Mouse (Mus musculus) heart, postnatal 0 days (tissue): ENCODE results near the gene Mitf. TPM values are rescaled to one million over a fixed set of nuclear protein-coding genes. Genes with fewer than 3 reads are reported as not detected.

Source experiments
- ATAC-seq: fragments of 200-750 bp; cut with Nextera tagmentation; 2 replicates; pipeline ENCODE4 v1.8.0; 2017; ENCODE audit warnings: low read depth, moderate number of reproducible peaks, moderate library complexity; ENCODE audit not compliant: insufficient read depth
- DNase-seq: peaks from one replicate; pipeline ENCODE4 v3.0.0-alpha.2; 2016; ENCODE audit warnings: low spot score
- H3K27ac ChIP-seq: fragments of 300-500 bp; sonication (generic); 2 replicates; pipeline ENCODE4 v1.5.1; 2014; ENCODE audit warnings: low read depth, mild to moderate bottlenecking
- H3K27me3 ChIP-seq: fragments of 300-500 bp; sonication (generic); 2 replicates; pipeline ENCODE4 v1.6.1; 2014; ENCODE audit warnings: low read length, mixed read lengths; ENCODE audit not compliant: control insufficient read depth, insufficient read depth
- H3K36me3 ChIP-seq: fragments of 300-500 bp; sonication (generic); replicated peaks from 2 replicates; pipeline ENCODE4 v1.6.1; 2014; ENCODE audit warnings: low read length, mixed read lengths; ENCODE audit not compliant: control insufficient read depth, insufficient read depth
- H3K4me1 ChIP-seq: fragments of 300-500 bp; sonication (generic); 2 replicates; pipeline ENCODE4 v1.6.1; 2014; ENCODE audit warnings: antibody characterized with exemption; ENCODE audit not compliant: control insufficient read depth, insufficient read depth
- H3K4me2 ChIP-seq: fragments of 300-500 bp; sonication (generic); 2 replicates; pipeline ENCODE4 v1.6.1; 2014; ENCODE audit warnings: low read depth, mild to moderate bottlenecking, low read length, moderate library complexity
- H3K4me3 ChIP-seq: fragments of 300-500 bp; sonication (generic); 2 replicates; pipeline ENCODE4 v1.5.1; 2014; ENCODE audit warnings: low read depth, low read length
- H3K9ac ChIP-seq: fragments of 300-500 bp; sonication (generic); replicated peaks from 2 replicates; pipeline ENCODE4 v1.6.1; 2014; ENCODE audit warnings: low read depth, low read length, mixed read lengths
- H3K9me3 ChIP-seq: fragments of 300-500 bp; sonication (generic); replicated peaks from 2 replicates; pipeline ENCODE4 v1.6.1; 2016; ENCODE audit warnings: low read length; ENCODE audit not compliant: control insufficient read depth
- CTCF ChIP-seq: IDR thresholded peaks from 2 replicates; pipeline ENCODE4 v1.5.1; 2016; ENCODE audit warnings: antibody characterized with exemption, control low read depth, low read depth
- EP300 ChIP-seq: IDR thresholded peaks from 2 replicates; pipeline ENCODE4 v1.6.1; 2016; ENCODE audit warnings: antibody characterized with exemption, low read depth
- WGBS: fragments of 180-500 bp; shearing (Covaris S2); extraction: QIAGEN DNeasy Blood & Tissue Kit; methylation state at CpG from one replicate; pipeline ENCODE4 v1.1.7; 2014; 5-methylcytosine and 5-hydroxymethylcytosine counted together
- polyA plus RNA-seq: library from polyadenylated mRNA; unstranded; fragments of >200 nt; fragmentation: Nextera tagmentation; extraction: Ambion mirVana; gene quantifications from 2 replicates; pipeline ENCODE4 v1.2.1, GENCODE M21; 2015
- total RNA-seq: library from RNA; depleted of rRNA; stranded (reverse); fragments of >200 nt; gene quantifications from 2 replicates; pipeline ENCODE4 v1.2.3, GENCODE M21; 2014; ENCODE audit warnings: low replicate concordance

Mitf gene
- total and polyA plus RNA-seq, 2 experiments from 2014 or later, result 26.2 to 94.1 TPM

DNA sequence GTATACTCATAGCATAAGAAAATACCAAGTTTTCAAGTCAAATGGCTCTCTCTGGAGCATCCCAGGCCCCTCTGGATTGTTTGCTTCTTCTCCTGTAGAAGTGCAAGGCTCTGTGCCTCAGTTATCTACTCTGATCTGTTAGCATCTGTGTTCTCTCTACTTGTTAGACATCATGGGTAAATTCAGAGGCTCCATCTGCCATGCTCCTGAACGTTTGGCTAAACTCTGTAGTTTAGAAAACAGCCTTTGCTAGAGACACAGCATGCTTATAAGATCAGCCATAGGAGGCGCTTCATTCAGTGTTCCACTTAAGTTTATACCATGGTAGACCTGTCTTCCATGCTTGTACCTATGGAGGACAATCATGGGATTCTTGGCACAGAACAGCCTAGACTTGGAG is 39.0 kb upstream of the Mitf start:
- H3K9ac ChIP-seq, result no peak overlapping the region
- ATAC-seq (no peak), DNase-seq (no peak)
- no peaks in the 10 kb centered on the region for H3K36me3 ChIP-seq
- H3K4me1 ChIP-seq, result no peaks in the 10 kb centered on the region
- no peak overlapping the region for H3K27ac ChIP-seq
- H3K4me3 ChIP-seq, result no peak overlapping the region
- no peaks in the 10 kb centered on the region for H3K9me3 ChIP-seq
- WGBS, result 74% methylated on average over 2 of the region's 2 CpGs
- no peaks in the 10 kb centered on the region for H3K27me3 ChIP-seq
- H3K4me2 ChIP-seq, result no peak overlapping the region
- TF ChIP-seq EP300, result no peak
- no peak for TF ChIP-seq CTCF

DNA sequence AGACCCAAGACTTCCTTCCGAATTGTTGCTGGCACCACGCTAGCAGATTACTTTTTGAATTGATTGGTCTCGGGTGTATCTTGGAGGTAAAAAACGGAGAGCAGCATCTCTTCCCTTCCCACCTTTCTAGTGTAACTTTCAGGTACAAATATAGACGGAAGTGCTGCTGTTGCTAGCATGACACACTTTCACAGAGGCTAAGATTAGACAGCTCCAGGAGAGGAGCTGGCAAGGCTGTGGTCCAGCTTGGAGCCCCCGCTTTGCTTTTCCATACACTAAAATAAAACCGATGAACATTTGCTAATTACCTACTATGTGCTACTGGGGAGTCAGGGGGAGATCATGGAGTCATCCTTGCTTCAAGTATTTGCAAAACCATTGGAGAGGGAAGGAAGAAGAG is 37.3 kb upstream of the Mitf start:
- Histone ChIP-seq H3K4me2 (no peak overlapping the region), H3K36me3 (no peaks in the 10 kb centered on the region), H3K9me3 (no peaks in the 10 kb centered on the region), H3K4me1 (no peaks in the 10 kb centered on the region), H3K4me3 (no peak overlapping the region), H3K27me3 (no peaks in the 10 kb centered on the region), H3K27ac (no peak overlapping the region), H3K9ac (no peak overlapping the region)
- TF ChIP-seq CTCF (no peak), EP300 (no peak)
- no peak for DNase-seq
- no peak for ATAC-seq
- 73% methylated on average over 7 of the region's 7 CpGs for WGBS

DNA sequence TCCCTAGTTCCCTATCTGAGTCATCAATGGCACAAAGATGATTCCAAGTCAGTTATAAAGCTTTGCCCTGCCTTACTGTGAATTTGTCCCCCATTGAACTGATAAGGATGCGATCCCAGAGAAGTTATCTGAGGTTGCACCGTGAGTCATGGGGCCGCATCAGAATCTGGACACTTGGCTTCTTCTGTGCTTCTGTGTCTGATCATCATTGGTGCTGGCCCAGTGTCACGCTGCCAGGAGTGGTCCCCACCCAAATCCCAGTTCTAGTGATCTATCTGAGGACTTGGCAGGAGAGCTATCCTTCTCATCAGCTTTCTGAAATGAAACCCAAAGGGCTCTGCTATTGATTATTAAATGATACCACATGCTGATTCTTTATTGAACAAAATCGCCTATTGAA is 25.5 kb upstream of the Mitf start:
- Histone ChIP-seq H3K9ac (no peak overlapping the region), H3K4me1 (no peaks in the 10 kb centered on the region), H3K36me3 (no peaks in the 10 kb centered on the region), H3K27ac (no peak overlapping the region), H3K27me3 (no peaks in the 10 kb centered on the region), H3K4me2 (no peak overlapping the region), H3K4me3 (no peak overlapping the region), H3K9me3 (no peaks in the 10 kb centered on the region)
- DNase-seq, result no peak
- TF ChIP-seq CTCF (no peak), EP300 (no peak)
- no peak for ATAC-seq
- 65% methylated on average over 5 of the region's 5 CpGs for WGBS

DNA sequence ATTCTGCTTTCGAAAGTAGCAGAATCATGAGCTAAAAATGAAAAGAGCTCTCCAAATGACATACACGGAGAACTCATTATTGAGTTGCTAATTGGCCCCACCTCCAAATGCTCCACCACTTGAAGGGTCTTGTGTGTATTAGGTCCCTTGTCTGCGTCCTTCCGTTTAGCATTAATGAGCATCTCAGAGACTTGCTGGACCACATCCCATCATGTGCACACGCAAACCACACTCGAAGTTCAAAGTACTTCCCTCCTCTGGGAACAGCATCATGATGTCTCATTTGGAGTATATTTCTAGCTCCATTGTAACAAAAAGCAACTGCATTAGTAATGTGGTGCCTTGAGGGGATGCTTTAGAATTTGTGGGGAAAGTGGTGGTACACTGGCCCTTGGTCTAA is 24.6 kb upstream of the Mitf start:
- WGBS, result 85% methylated on average over 6 of the region's 6 CpGs
- Histone ChIP-seq H3K4me2 (no peak overlapping the region), H3K4me1 (no peaks in the 10 kb centered on the region), H3K36me3 (no peaks in the 10 kb centered on the region), H3K27me3 (no peaks in the 10 kb centered on the region), H3K9ac (no peak overlapping the region), H3K9me3 (no peaks in the 10 kb centered on the region), H3K4me3 (no peak overlapping the region), H3K27ac (no peak overlapping the region)
- ATAC-seq (no peak), DNase-seq (no peak)
- TF ChIP-seq EP300 (no peak), CTCF (no peak)

DNA sequence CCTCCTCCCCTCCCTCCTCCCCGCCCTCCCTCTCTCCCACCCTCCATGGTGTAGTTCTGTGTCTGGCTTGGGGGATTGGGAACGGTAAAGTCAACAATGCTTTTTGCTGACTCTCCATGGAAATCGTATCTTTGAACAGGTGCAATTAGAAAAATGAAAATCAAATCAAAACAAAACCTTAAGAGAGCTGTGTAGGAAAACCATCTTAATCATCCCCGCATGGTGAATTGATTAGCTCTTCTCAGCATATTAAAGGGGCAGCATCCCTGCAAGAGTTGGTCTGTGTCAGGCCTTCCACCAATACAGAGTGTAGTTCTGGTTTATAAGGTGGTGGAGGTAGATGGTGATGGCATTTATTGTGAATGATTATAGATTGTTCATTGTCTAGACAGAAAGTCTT is 20.0 kb upstream of the Mitf start:
- TF ChIP-seq EP300, result no peak
- TF ChIP-seq CTCF, result no peak
- Histone ChIP-seq H3K9ac (no peak overlapping the region), H3K4me3 (no peak overlapping the region), H3K27ac (no peak overlapping the region), H3K36me3 (no peaks in the 10 kb centered on the region), H3K4me1 (no peaks in the 10 kb centered on the region), H3K27me3 (no peaks in the 10 kb centered on the region), H3K9me3 (no peaks in the 10 kb centered on the region), H3K4me2 (no peak overlapping the region)
- WGBS, result 88% methylated on average over 4 of the region's 4 CpGs
- ATAC-seq (no peak), DNase-seq (no peak)

DNA sequence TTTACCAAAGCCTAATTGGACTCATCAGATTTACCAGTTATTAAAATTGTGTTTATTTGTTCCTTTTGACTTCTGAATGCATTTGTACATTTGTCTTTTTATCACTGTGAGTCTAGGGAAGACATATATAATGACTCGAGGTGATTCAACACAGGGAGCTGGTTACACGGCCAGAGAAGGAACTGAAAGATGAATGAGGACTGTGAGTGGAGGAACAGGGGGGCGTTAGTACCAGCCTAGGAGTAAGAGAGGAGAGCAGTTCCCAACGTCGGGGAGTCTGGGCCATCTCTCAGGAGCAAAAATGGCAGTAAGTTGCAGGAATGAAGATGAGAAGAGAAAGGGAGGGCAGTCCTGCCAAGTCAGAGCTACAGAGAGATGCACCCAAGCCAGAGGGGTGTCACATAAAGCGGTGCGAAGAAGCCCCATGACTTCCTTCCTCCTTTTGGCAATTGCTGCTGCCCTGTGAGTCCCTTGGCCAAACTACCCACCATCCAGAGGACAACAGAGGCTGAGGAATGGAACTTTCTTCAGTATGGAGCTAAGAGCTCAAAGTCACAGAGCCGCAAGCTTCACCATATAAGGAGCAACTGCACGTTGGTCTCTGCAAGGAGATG is 18.4 kb upstream of the Mitf start:
- Histone ChIP-seq H3K27ac (no peak overlapping the region), H3K4me1 (no peaks in the 10 kb centered on the region), H3K36me3 (no peaks in the 10 kb centered on the region), H3K4me3 (no peak overlapping the region), H3K9me3 (no peaks in the 10 kb centered on the region), H3K9ac (no peak overlapping the region), H3K27me3 (no peaks in the 10 kb centered on the region), H3K4me2 (no peak overlapping the region)
- 72% methylated on average over 9 of the region's 9 CpGs for WGBS
- TF ChIP-seq EP300 (no peak), CTCF (no peak)
- DNase-seq (no peak), ATAC-seq (no peak)
